Mouse (Mus musculus) liver, embryonic 14.5 days (tissue): ENCODE data around the gene Irf9.

Source experiments
- CTCF ChIP-seq: IDR thresholded peaks from 2 replicates; pipeline ENCODE4 v1.5.1; 2016; ENCODE audit warnings: antibody characterized with exemption, low read depth, control low read depth
- EP300 ChIP-seq: IDR thresholded peaks from 2 replicates; pipeline ENCODE4 v1.6.1; 2016; ENCODE audit warnings: antibody characterized with exemption, low read depth

GRCm38 (mm10) chr14:55585566-55585960 lies 17.8 kb upstream of the Irf9 start:
- TF ChIP-seq CTCF (no peak), EP300 (0 out of 2 replicates have a peak, but pooled peaks have one; percentile 22)
